Mouse (Mus musculus) G1E (cell line): ENCODE data around the gene Coq6.

Experiments used
- CTCF ChIP-seq: IDR thresholded peaks from 2 replicates; pipeline ENCODE4 v1.5.1; 2012; ENCODE audit warnings: low read depth, low read length, inconsistent platforms, mixed read lengths
- GATA2 ChIP-seq: IDR thresholded peaks from 2 replicates; pipeline ENCODE4 v1.6.1; 2012; ENCODE audit warnings: low read depth, low read length, inconsistent platforms, borderline replicate concordance
- POLR2AphosphoS5 ChIP-seq: IDR thresholded peaks from 2 replicates; pipeline ENCODE4 v1.6.1; 2012; ENCODE audit warnings: low read depth, low read length, inconsistent platforms; ENCODE audit not compliant: insufficient replicate concordance
- TAL1 ChIP-seq: conservative IDR thresholded peaks from 2 replicates; pipeline ENCODE4 v1.6.1; 2012; ENCODE audit warnings: low read depth, low read length, inconsistent platforms, mixed read lengths

- TF ChIP-seq CTCF = no peak
- no peak for TF ChIP-seq GATA2
- no peak for TF ChIP-seq POLR2AphosphoS5
- no peak for TF ChIP-seq TAL1
Observed at GRCm38 (mm10) chr12:84316721-84317621, 44.5 kb upstream of the Coq6 start, which contains the start of gene Zfp410.
